Comparison of ENCODE assay signal across 8 mouse cellular contexts in the genomic region with DNA sequence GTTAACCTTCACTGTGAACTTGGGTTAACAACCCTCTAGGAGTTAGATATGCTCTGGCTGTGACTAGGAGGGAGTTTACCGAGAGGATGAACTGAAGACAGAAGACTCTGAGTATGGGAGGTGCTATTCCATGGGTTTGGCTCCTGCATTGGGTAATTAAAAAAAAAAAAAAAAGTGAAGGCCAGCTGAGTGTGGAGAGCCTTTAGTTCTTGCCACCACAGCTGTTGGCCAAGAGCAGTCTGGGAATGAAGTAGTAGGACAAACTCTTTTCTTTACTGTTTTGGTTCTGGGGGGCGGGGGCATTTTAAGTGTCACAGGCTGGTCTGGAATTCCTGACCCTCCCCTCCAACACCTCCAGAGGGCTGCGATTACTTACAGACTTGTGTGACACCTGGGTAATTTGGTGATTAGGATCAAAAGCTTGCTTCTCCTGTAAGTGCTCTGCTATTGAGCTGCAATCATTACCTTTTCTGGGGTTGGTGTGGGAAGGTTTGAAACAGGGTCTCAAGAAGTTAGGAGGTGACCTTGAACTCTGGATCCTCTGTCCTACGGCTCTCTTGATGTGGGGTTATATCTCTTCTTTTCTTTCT. TPM values are rescaled to one million over a fixed set of nuclear protein-coding genes. Genes with fewer than 3 reads are reported as not detected.
DNase-seq lines count a peak whose midpoint lies in the region; ATAC-seq and TF ChIP-seq lines count a peak whose summit lies in the region.

No protein-coding gene starts in this region.

- peaks cover 15% of the 10 kb centered on the region for H3K4me1 ChIP-seq in neural tube, embryonic 11.5 days (ENCODE audit: control insufficient read depth, insufficient read depth, low read length)
- peaks cover 24% of the 10 kb centered on the region for H3K4me1 ChIP-seq in embryonic facial prominence, embryonic 15.5 days
- H3K4me1 ChIP-seq in intestine, postnatal 0 days (replicated peaks; ENCODE audit: control insufficient read depth, insufficient read depth, low read length): peaks cover 8% of the 10 kb centered on the region; the same call in 1 of the 2 replicates
- H3K4me1 ChIP-seq in small intestine, adult 2 months (ENCODE audit: control insufficient read depth, insufficient read depth, insufficient read length, low read length): peaks cover 10% of the 10 kb centered on the region

- no peaks in the 10 kb centered on the region for H3K36me3 ChIP-seq in neural tube, embryonic 11.5 days (ENCODE audit: control insufficient read depth, insufficient read depth, low read length)
- peaks cover 11% of the 10 kb centered on the region for H3K36me3 ChIP-seq in embryonic facial prominence, embryonic 15.5 days
- H3K36me3 ChIP-seq in intestine, postnatal 0 days (ENCODE audit: control insufficient read depth, insufficient read depth): peaks cover 23% of the 10 kb centered on the region
- peaks cover 28% of the 10 kb centered on the region for H3K36me3 ChIP-seq in small intestine, adult 2 months (ENCODE audit: control insufficient read depth, insufficient read depth, low read length)

- no peak for TF ChIP-seq POLR2A in small intestine, adult 2 months (IDR thresholded peaks at IDR 0.05; ENCODE audit: low read depth, low read length)

- WGBS in neural tube, embryonic 11.5 days: 47% methylated on average over 4 of the region's 4 CpGs
- 72% methylated on average over 4 of the region's 4 CpGs for WGBS in embryonic facial prominence, embryonic 15.5 days
- 32% methylated on average over 4 of the region's 4 CpGs for WGBS in intestine, postnatal 0 days
- WGBS in small intestine, adult 2 months: 25% methylated on average over 4 of the region's 4 CpGs

- H3K27me3 ChIP-seq in neural tube, embryonic 11.5 days (ENCODE audit: control insufficient read depth, insufficient read depth, low read length): no peaks in the 10 kb centered on the region
- H3K27me3 ChIP-seq in embryonic facial prominence, embryonic 15.5 days: no peaks in the 10 kb centered on the region
- no peaks in the 10 kb centered on the region for H3K27me3 ChIP-seq in intestine, postnatal 0 days (replicated peaks; ENCODE audit: control insufficient read depth, insufficient read depth, low read length)
- no peaks in the 10 kb centered on the region for H3K27me3 ChIP-seq in small intestine, adult 2 months (ENCODE audit: control insufficient read depth, insufficient read depth, low read length)

- H3K27ac ChIP-seq in neural tube, embryonic 11.5 days (ENCODE audit: low read depth, low read length): no peak overlapping the region
- H3K27ac ChIP-seq in embryonic facial prominence, embryonic 15.5 days (replicated peaks): peak overlapping the region; percentile 88
- H3K27ac ChIP-seq in intestine, postnatal 0 days (ENCODE audit: low read depth, low read length): peak overlapping the region; percentile 75
- H3K27ac ChIP-seq in small intestine, adult 2 months (ENCODE audit: insufficient read depth, low read depth, low read length): peak overlapping the region; percentile 78

- H3K9ac ChIP-seq in neural tube, embryonic 11.5 days (ENCODE audit: low read length): no peak overlapping the region
- 0 out of 2 replicates have a peak overlapping the region, but pooled peaks have one; percentile 2 for H3K9ac ChIP-seq in embryonic facial prominence, embryonic 15.5 days
- no peak overlapping the region for H3K9ac ChIP-seq in intestine, postnatal 0 days (ENCODE audit: low read depth, low read length)

- peak overlapping the region; percentile 99; the same call in 1 of the 2 replicates for H3K4me2 ChIP-seq in neural tube, embryonic 11.5 days (ENCODE audit: low read depth)
- H3K4me2 ChIP-seq in embryonic facial prominence, embryonic 15.5 days (replicated peaks): peak overlapping the region; percentile 93
- peak overlapping the region; percentile 96 for H3K4me2 ChIP-seq in intestine, postnatal 0 days (replicated peaks; ENCODE audit: low read depth)

- no peak overlapping the region for H3K4me3 ChIP-seq in neural tube, embryonic 11.5 days (ENCODE audit: low read depth, low read length)
- peak overlapping the region; percentile 65 for H3K4me3 ChIP-seq in embryonic facial prominence, embryonic 15.5 days (replicated peaks)
- H3K4me3 ChIP-seq in intestine, postnatal 0 days (ENCODE audit: low read depth, low read length): peak overlapping the region; percentile 86
- H3K4me3 ChIP-seq in small intestine, adult 2 months (ENCODE audit: low read depth, low read length): no peak overlapping the region

- H3K9me3 ChIP-seq in neural tube, embryonic 11.5 days (ENCODE audit: control insufficient read depth, low read length): no peaks in the 10 kb centered on the region
- H3K9me3 ChIP-seq in embryonic facial prominence, embryonic 15.5 days (replicated peaks): no peaks in the 10 kb centered on the region
- H3K9me3 ChIP-seq in intestine, postnatal 0 days (ENCODE audit: control insufficient read depth): no peaks in the 10 kb centered on the region

- DNase-seq in neural tube, embryonic 11.5 days (ENCODE audit: low spot score): no peak
- no peak for DNase-seq in neural tube, embryonic 10.5 days (ENCODE audit: extremely low spot score, low spot score)
- no peak for DNase-seq in adrenal gland, adult 2 months
- no peak for DNase-seq in retina, embryonic 14.5 days (ENCODE audit: low spot score)

- no peak for TF ChIP-seq CTCF in intestine, postnatal 0 days (IDR thresholded peaks at IDR 0.05; ENCODE audit: low read depth)
- TF ChIP-seq CTCF in small intestine, adult 2 months (IDR thresholded peaks at IDR 0.05; ENCODE audit: extremely low read depth, insufficient read length, insufficient replicate concordance, low read depth, low read length): no peak

- no peak for ATAC-seq in neural tube, embryonic 11.5 days (ENCODE audit: insufficient read depth, low FRiP score, low TSS enrichment)
- no peak for ATAC-seq in embryonic facial prominence, embryonic 15.5 days (ENCODE audit: insufficient number of reproducible peaks, low FRiP score, low TSS enrichment, low read depth)
- no peak for ATAC-seq in intestine, postnatal 0 days
- no peak for ATAC-seq in frontal cortex, adult (ENCODE audit: low TSS enrichment)

RNA-seq across cellular contexts. Expression of gene Tatdn2, which starts 1.0 kb away (rescaled TPM):
- 0.95 and 0.97 TPM in 2 replicates for polyA plus RNA-seq in neural tube, embryonic 11.5 days (2014; fragmentation: Nextera tagmentation; extraction: Ambion mirVana)
- 0.95 and 1.1 TPM in 2 replicates for polyA plus RNA-seq in embryonic facial prominence, embryonic 15.5 days (2015; fragmentation: Nextera tagmentation; extraction: Ambion mirVana)
- polyA plus RNA-seq in intestine, postnatal 0 days (2015; fragmentation: Nextera tagmentation; extraction: Ambion mirVana): 1.1 and 1.5 TPM in 2 replicates
- polyA plus RNA-seq in small intestine, adult 2 months (2012; rRNA removed): 11.3 and 16.6 TPM in 2 replicates
- total RNA-seq in adrenal gland, adult 2 months (2021): 10 to 100 TPM; 44.7 to 56.3 TPM
- polyA plus RNA-seq in adrenal gland, adult 2 months (2012; rRNA removed): 16.3 and 19.0 TPM in 2 replicates

RNA-seq across cellular contexts. Expression of gene Ghrl, which starts 23.8 kb away (rescaled TPM):
- 0.39 TPM in 1 of 2 replicates, not detected in the other for polyA plus RNA-seq in neural tube, embryonic 11.5 days (2014; fragmentation: Nextera tagmentation; extraction: Ambion mirVana)
- 0.24 TPM in 1 of 2 replicates, not detected in the other for polyA plus RNA-seq in embryonic facial prominence, embryonic 15.5 days (2015; fragmentation: Nextera tagmentation; extraction: Ambion mirVana)
- 139 and 148 TPM in 2 replicates for polyA plus RNA-seq in intestine, postnatal 0 days (2015; fragmentation: Nextera tagmentation; extraction: Ambion mirVana)
- polyA plus RNA-seq in small intestine, adult 2 months (2012; rRNA removed): 14.0 and 50.2 TPM in 2 replicates
- not detected for total RNA-seq in adrenal gland, adult 2 months (2021)
- polyA plus RNA-seq in adrenal gland, adult 2 months (2012; rRNA removed): 0.35 TPM in 1 of 2 replicates, not detected in the other

RNA-seq across cellular contexts. Expression of gene Sec13, which starts 44.7 kb away (rescaled TPM):
- polyA plus RNA-seq in neural tube, embryonic 11.5 days (2014; fragmentation: Nextera tagmentation; extraction: Ambion mirVana): 302 and 309 TPM in 2 replicates
- polyA plus RNA-seq in embryonic facial prominence, embryonic 15.5 days (2015; fragmentation: Nextera tagmentation; extraction: Ambion mirVana): 283 and 297 TPM in 2 replicates
- 362 and 381 TPM in 2 replicates for polyA plus RNA-seq in intestine, postnatal 0 days (2015; fragmentation: Nextera tagmentation; extraction: Ambion mirVana)
- 168 and 249 TPM in 2 replicates for polyA plus RNA-seq in small intestine, adult 2 months (2012; rRNA removed)
- total RNA-seq in adrenal gland, adult 2 months (2021): 100 to 1,000 TPM; 106 to 127 TPM
- 68.8 and 83.0 TPM in 2 replicates for polyA plus RNA-seq in adrenal gland, adult 2 months (2012; rRNA removed)

RNA-seq across cellular contexts. Expression of gene Irak2, which starts 57.6 kb away (rescaled TPM):
- polyA plus RNA-seq in neural tube, embryonic 11.5 days (2014; fragmentation: Nextera tagmentation; extraction: Ambion mirVana): 2.4 and 2.6 TPM in 2 replicates
- 4.0 and 5.8 TPM in 2 replicates for polyA plus RNA-seq in embryonic facial prominence, embryonic 15.5 days (2015; fragmentation: Nextera tagmentation; extraction: Ambion mirVana)
- 21.2 and 26.1 TPM in 2 replicates for polyA plus RNA-seq in intestine, postnatal 0 days (2015; fragmentation: Nextera tagmentation; extraction: Ambion mirVana)
- 35.4 and 97.6 TPM in 2 replicates for polyA plus RNA-seq in small intestine, adult 2 months (2012; rRNA removed)
- total RNA-seq in adrenal gland, adult 2 months (2021): 10 to 100 TPM; 22.4 to 23.6 TPM
- 17.4 and 20.0 TPM in 2 replicates for polyA plus RNA-seq in adrenal gland, adult 2 months (2012; rRNA removed)

Comparison
In these comparisons a context has a peak if more than half of its experiments do, and no peak if none do; other contexts are left out.
1. H3K4me3 ChIP-seq: peak in embryonic facial prominence, embryonic 15.5 days (single experiment) and intestine, postnatal 0 days (single experiment); none in neural tube, embryonic 11.5 days (single experiment) and small intestine, adult 2 months (single experiment).
2. Peak in every context shown above with its lines, with median percentiles within 50 percentile points of each other: H3K4me2 ChIP-seq.